Mouse (Mus musculus): Measurements from ENCODE around the gene Ifnk. TPM values are rescaled to one million over a fixed set of nuclear protein-coding genes. Genes with fewer than 3 reads are reported as not detected.
A peak's percentile ranks its signal among the peaks of the same experiment; 100 is the strongest.

Ifnk gene
- total RNA-seq (2021), result not detected

DNA sequence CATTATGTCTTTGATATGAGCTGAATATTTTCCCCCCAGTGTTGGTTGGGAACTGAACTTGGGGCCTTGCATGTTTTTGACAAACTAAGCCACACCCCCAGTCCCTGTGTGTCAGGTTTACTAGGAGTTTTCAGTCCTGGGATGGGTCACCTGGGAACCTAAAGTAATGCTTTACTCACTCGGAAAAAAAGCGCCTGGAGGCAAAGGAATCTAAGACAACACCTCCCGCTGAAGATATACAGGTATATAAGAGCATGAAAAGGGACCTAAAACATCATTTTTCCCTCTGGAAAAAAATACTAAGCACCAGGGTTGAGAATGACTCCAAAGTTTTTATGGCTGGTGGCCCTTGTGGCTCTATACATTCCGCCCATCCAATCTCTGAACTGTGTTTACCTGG lies at the start of gene Ifnk:
Gene Ifnk (plus strand): TSS at position 301 of the 400 bp plus-strand sequence.
- DNase-seq, result no peak
- intact Hi-C loops (cut with DNase I), result loop anchor here (10.0 kb wide), 1 partner anchor 373 kb away; no protein-coding TSS in a partner anchor

- no peak for DNase-seq
- intact Hi-C loops (cut with DNase I), result no loop called here
Measured at GRCm38 (mm10) chr4:35105115-35105773, 46.6 kb upstream of the Ifnk start.

DNA sequence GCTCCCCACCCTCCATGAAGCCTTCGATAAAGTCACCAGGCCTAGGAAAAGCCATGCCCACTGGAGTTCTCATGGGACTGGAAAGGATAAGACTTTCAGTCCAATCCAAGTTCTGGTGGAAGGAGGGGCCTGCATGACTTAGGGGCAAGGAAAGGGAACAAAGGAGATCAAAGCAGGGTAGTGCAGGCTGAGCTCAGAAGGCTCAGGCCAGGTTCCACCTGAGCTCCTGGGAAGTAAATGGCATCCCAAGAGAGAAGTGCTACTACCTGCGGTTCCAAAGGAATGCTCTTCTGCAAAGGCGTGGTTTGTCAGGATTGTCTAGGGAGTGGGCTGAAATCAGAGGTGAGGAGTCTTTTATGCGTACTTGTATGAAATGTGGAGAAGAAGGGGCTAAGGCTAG lies 39.4 kb upstream of the Ifnk start:
- intact Hi-C loops (cut with DNase I), result no loop called here
- DNase-seq, result no peak

GRCm38 (mm10) chr4:35113516-35114248 lies 38.2 kb upstream of the Ifnk start:
- intact Hi-C loops (cut with DNase I), result no loop called here
- DNase-seq, result no peak

GRCm38 (mm10) chr4:35114950-35115349 lies 36.9 kb upstream of the Ifnk start:
- intact Hi-C loops (cut with DNase I), result no loop called here
- DNase-seq, result no peak

GRCm38 (mm10) chr4:35115933-35116332 lies 35.9 kb upstream of the Ifnk start:
- no peak for DNase-seq
- intact Hi-C loops (cut with DNase I), result no loop called here

DNA sequence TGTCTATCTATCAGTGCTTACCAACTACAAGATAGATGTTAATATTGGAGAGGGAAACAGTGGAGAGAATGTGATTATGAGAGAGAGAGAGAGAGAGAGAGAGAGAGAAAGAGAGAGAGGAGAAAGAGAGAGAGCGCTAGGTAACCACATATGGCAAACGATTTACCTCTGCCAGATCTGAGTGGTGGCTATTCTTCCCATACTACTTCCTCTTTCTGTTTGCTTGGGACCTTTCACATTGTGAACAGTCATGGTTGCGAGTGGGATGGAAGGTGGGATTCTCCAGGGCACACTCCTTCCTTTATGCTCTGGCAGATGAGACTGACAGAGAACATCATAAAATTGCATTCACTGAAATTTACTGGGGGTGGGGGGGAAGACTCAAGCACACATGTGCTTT lies 34.7 kb upstream of the Ifnk start:
- intact Hi-C loops (cut with DNase I), result no loop called here
- DNase-seq, result no peak

DNA sequence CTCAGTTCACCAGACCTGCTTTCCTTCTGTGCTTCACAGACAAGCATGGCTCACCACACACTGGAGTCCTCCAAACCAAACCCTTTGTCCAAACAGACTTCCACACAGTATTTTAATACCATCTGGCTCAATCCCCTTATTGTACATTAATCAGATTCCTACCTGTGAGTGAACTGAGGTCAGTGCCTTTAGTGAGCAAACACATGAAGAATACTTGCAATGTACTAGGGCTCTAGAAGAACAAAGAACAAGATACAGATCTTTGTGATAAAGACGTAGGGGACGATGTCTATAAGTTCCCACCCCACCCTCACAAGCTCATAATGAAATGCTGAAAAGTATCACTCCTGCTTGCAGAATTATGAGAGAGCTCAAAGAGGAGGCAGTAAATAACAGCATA lies 33.0 kb upstream of the Ifnk start:
- intact Hi-C loops (cut with DNase I), result no loop called here
- DNase-seq, result no peak

DNA sequence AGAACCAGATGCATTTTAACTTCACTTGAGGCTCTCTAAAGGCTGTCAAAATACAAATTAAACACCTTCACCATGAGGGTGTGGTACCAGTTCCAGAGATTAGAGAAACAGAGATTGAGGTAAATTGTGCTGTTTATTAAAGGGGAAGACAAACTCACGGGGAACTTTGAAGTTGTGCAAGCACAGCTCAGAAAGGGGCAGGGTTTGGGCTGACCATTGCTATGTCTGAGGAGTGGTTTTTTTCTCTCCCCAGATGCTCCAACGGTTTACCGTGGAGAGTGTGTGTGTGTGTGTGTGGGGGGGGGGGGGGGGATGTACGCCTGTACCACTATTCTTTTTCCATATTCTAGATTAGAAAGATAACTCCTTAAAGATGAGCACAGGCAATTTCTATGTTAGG lies 31.7 kb upstream of the Ifnk start:
- intact Hi-C loops (cut with DNase I), result no loop called here
- no peak for DNase-seq

- no peak for DNase-seq
Measured at GRCm38 (mm10) chr4:35120575-35120974, 31.3 kb upstream of the Ifnk start.

DNA sequence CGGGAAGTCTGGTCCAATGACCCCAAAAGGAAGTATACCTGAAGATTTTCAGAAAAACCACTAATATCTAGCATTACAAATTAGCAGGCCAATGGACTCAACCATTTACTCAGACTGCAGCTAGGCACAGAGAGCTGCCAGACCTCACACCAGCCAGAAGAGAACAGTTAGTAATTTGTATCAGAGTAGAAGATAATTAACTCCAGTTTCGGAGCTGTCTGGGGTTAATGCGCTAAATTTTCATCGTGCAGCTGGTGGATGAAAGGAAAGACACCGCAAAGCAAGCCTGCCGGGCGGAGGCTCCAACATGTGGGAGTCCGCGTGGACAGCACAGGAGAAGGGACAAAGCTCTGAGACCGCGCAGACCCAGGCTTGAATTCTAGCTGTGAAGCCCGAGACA lies 30.8 kb upstream of the Ifnk start:
- DNase-seq, result no peak
- intact Hi-C loops (cut with DNase I), result no loop called here

More at GRCm38 (mm10) chr4:35120575-35120974, 31.3 kb upstream of the Ifnk start:
- intact Hi-C loops (cut with DNase I), result no loop called here

DNA sequence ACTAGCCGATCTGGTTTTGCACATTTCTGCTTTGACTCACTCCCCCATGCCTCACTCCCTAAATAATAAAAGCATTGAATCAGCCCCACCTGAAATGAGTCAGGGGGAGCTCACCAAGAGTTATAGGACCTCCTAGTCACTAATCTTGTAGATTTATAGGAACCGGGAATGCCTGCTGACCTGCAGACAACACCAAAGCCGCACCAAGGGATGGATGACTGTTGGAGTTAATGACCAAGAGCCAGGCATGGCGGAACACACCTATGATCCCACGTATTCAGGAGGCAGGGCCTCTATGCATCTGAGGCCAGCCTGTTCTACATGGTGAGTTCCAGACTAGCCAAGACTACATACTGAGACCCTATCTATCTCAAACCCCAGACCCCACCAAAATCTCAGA lies 28.8 kb upstream of the Ifnk start:
- intact Hi-C loops (cut with DNase I), result no loop called here
- no peak for DNase-seq

- DNase-seq, result no peak
- intact Hi-C loops (cut with DNase I), result no loop called here
Measured at GRCm38 (mm10) chr4:35124027-35124426, 27.8 kb upstream of the Ifnk start.

GRCm38 (mm10) chr4:35125299-35125777 lies 26.5 kb upstream of the Ifnk start:
- intact Hi-C loops (cut with DNase I), result no loop called here
- DNase-seq, result peak; percentile 58

DNA sequence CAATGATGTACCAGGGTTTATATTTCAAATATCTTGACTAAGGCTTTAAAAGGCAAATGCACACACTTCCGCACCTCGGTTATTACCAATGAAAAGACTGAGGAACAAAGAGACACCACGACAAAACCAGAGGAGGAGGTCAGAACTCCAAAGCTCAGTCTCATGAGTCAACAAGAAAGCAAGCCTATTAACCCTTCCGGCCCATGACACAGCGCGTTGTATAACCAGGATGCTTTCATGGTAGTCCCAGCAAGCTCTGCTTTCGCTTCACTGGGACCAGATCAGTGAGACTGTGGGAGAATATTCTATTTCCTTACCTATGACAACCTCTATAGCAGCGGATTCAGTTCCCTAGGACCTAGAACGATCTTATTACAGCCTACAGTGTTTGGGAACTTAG lies 25.1 kb upstream of the Ifnk start:
- intact Hi-C loops (cut with DNase I), result no loop called here
- DNase-seq, result no peak

GRCm38 (mm10) chr4:35127759-35128158 lies 24.1 kb upstream of the Ifnk start:
- no peak for DNase-seq
- intact Hi-C loops (cut with DNase I), result no loop called here

DNA sequence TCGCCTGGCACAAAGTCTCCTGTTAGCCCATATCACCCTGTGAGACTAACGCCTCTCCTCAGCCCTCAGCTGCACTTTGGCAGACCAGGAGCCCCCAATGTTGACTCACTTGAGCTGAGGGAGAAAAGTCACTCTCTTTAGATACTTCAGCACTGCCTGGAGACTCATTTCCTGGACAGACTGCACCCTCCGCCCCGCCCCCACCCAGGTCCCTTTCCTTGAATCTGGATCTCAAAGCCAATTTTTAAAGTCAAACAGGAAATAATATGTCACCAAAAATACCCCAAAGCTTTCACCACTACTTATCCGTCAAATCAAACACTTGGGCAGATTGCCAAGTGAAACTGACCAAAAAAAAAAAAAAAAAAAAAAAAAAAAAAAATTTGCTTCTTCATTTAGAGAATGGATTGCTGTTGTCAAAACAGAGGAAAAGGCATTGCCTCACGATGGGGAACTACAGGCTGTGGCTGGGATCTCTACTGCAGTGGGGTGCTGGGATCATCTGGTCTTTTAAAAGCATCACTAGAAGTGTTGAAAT lies 21.4 kb upstream of the Ifnk start:
- no peak for DNase-seq
- intact Hi-C loops (cut with DNase I), result no loop called here

DNA sequence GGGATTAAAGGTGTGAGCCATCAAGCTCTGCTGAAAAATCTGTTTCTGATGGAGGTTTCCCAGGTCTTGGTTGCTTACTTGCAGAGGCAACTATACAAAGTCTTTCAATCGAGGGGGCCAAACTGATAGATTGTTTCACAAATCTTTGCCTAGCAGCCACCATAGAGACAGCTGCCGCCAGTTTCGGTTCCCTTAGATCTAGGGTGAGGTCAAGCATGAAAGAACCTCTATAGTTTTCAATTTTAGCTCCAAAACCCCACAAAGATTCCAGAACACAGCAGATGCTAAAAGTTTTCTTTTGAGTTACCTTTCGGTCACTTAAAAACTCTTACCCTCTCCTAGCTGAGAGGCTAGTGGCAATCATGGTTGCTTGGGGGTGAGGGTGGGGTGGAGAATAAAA lies 20.3 kb upstream of the Ifnk start:
- intact Hi-C loops (cut with DNase I), result no loop called here
- DNase-seq, result no peak

DNA sequence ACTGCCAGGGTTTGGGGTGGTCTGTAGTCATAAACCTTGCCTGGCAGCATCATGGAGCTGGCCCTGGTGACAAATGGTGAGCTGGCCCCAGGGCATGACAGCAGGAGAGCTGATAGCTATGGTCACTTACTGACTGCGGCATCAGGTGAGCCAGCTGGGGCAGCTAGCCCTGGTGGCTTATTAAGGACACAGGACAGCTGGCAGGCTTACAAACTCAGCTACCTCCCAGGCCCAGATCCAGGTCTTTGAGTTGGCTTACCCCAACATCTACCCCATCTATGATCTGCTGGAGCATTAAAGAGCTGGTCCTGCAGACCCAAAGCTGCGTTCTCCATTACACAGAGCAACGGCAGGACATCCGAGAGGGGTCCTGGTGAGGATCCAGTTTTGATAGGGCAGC lies 18.4 kb upstream of the Ifnk start:
- intact Hi-C loops (cut with DNase I), result no loop called here
- DNase-seq, result no peak

DNA sequence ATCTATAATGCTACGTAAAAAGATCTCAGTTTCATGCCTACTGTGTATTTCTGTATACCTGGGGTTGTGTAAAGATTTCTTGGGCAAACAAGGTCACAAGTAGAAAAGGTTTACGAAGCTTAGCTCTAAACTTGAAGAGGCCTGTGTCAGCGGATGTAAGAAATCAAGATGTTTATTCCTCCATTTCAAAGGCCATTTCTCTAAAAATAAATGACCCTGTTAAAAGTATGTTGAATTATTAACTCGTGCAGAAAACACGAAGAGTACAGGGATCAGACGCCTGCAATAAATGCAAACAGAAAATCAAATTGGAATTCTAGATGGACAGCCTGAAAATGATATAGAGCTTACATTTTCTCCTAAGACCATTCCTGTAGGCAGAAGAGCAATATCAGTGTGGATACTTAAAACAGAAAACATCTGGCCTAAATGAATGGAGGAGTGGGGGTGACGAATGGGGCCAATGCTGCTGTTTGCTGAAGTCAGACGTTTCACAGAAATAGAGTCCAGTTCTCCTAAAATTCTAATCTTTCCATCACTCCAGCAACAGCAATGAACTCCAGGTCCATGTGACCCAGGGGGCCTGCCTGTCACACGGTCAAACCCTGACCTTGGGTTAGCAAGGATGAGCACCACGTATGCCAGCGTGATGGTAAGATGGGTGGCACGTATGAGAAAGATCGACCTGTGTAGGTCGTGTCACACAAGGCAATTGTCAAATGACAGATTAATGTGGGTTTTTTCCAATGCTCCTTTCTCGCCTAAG lies 16.8 kb upstream of the Ifnk start:
- DNase-seq, result no peak
- intact Hi-C loops (cut with DNase I), result no loop called here

GRCm38 (mm10) chr4:35135806-35136205 lies 16.1 kb upstream of the Ifnk start:
- intact Hi-C loops (cut with DNase I), result no loop called here
- DNase-seq, result no peak

Measured in left cerebral cortex, postnatal 4 days (tissue).